Mouse (Mus musculus) spleen, postnatal 4 days (tissue): Measurements from ENCODE around the gene Lsm10.
"Not testable (repeated sequence)": the region's sequence is repeated elsewhere in the genome, so short reads cannot be mapped to it uniquely, and the experiment has no call there.

Experiments used
- DNase-seq, 2 experiments: peaks; one replicate each; pipeline ENCODE4 v3.0.0; 2022; ENCODE audit warnings: low spot score in 2 of 2

The Lsm10 gene

DNA sequence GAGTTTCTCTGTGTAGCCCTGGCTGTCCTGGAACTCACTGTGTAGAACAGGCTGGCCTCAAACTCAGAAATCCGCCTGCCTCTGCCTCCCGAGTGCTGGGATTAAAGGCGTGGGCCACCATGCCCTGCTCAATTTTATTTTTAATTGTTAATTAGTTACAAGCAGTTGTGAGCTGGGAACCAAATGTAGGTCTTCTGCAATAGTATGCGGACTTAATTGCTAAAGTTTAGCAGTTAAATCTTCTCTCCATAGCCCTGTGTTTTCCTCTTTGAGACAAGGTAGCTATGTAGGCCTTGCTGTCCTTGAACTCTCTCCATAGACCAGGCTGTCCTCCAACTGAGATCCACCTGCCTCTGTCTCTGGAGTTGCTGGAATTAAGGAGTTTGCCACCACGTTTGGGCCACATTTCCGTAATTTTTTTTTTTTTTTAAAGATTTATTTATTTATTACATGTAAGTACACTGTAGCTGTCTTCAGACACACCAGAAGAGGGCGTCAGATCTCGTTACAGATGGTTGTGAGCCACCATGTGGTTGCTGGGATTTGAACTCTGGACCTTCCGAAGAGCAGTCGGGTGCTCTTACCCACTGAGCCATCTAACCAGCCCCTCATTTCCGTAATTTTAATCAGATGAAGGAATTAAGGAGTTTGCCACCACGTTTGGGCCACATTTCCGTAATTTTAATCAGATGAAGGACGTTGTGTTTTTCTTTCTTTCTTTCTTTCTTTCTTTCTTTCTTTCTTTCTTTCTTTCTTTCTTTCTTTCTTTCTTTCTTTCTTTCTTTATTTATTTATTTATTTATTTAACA, 597 bp upstream of the Lsm10 start:
- DNase-seq: not testable (repeated sequence)

- no peak for DNase-seq
These were observed 1.4 kb downstream of the Lsm10 start for GRCm38 (mm10) chr4:126097711-126098253.

DNA sequence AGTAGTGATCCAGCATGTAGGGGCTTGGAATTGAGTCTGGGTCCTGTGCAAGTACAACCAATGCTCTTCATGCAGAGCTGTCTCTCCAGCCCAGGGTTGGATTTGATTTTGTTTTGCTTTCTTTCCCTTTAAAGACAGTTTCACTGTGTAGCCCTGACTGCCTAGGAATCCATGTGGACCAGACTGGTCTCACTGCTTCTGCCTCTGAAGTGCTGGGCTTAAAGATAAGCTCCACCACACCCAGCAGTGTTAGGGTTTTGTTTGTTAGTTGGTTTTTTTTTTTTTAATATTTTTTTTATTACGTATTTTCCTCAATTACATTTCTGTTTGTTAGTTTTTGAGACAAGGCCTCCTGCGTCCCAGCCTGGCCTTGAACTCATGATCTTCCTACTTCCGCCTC, 2.9 kb downstream of the Lsm10 start:
- DNase-seq: no peak

GRCm38 (mm10) chr4:126100764-126101163, 4.3 kb downstream of the Lsm10 start:
- no peak for DNase-seq

DNA sequence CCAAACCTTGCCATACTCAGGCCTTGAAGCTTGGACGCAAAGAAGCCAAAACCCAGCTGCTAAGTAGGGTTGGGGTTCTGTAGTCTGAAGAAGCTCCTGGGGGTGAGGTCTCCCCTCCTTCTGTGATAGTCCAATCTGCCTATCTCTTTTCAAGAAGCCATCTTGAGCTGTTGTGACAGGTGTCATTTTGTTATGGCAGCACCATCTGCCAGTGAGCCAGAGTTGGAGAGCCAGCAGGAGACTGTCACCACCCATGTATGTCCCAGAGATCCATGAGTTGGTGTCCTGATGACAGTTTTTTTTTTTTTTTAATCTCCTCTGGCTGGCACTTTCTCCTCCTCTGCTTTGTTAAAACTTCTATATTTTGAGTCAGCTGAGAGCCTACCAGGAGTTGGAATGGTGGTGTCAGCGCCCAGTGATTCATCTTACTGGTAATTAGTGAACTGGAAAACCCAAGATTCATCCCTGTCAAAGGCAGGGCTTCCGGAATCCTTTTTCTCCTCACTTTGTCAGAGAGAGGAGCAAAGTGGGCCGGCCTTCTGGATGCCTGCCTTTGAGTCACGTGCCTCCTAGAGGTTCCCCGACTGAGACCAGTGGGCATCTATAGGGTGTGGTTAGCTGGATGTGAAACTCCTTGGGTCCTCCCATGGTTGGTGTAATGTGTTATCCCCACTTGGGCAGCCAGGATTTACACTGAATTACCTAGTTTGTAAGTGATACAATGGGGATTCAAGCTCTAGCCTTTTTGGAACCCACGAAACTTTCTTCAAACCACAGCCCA, 5.8 kb downstream of the Lsm10 start:
- DNase-seq: peak in 1 of 2 experiments; percentile 38

- peak; percentile 82 to 86 for DNase-seq
These were observed 6.7 kb downstream of the Lsm10 start for GRCm38 (mm10) chr4:126103057-126103581.

- DNase-seq: peak; percentile 95 to 97
These were observed 7.2 kb downstream of the Lsm10 start, which contains the start of gene Stk40 for GRCm38 (mm10) chr4:126103590-126104068. Stk40 (plus strand) TSS chr4:126103957.

DNA sequence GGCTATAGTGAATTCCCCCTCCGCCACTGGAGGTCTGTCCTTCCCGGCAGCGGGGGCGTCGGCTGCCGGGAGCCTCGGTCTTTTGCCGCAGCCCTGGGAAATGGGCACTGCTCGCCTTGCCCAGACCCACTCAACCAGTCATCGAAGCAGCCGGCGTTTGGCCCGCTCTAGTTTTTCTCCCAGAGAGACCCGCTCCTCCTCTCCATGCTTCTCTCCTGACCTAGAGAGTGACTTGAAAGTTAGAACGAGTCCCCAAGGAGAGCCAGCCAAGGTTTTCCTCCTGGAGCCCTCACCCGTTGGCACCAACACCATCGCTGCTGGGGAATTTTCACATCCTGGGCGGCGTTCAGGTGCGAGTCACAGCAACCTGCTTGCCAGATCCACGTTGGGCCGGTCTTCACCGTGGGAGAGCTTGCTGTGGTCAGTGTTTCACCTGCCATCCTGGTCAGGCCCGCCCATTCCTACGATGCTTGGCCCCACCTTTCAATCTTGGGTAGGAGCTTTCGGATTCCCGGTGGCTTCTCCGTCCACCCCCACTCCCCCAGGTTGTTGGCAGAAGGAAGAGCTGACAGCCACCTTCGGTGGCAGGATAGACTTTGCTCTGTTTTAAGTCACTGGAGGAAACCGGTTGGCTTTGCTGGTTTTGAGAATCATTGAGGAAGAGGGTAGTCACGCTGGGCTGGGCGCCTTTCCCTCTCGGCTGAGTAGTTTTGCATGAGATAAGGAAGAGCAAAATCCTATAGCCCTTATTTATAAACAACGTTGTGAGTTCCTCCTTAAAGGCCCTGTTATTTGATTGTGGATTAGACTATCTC, 8.0 kb downstream of the Lsm10 start:
- DNase-seq: peak; percentile 35 to 76

DNA sequence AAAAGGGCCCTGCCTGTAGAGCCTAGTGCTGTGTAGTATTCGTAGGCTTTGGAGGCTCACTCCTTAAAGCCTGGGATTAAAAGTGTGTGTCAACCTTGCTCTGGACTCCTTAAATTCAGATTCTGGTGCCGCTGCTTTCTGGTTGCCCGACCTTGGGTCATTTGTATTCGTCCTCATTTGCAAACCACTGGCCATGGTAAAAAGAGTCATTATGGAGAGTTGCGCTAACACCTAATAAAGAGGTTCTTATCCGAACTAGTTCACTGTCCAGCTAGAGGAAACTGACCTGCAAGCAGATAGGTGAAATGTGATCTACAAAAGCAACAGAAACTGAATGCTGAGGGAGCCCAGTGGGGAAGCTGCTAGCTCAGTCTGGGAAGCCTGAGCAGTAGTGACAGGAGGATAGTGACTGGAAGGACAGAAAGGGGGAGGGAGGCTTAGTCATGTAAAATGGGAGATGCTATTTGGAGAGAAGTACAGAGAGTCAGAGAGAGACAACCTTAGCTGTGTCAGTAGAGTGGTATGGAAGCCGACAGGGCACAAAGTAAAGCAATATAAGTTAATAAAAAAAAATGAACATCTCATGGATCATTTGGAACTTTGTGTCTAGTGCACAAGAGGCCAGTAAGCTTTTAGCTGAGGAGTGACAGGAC, 8.8 kb downstream of the Lsm10 start:
- no peak for DNase-seq

DNA sequence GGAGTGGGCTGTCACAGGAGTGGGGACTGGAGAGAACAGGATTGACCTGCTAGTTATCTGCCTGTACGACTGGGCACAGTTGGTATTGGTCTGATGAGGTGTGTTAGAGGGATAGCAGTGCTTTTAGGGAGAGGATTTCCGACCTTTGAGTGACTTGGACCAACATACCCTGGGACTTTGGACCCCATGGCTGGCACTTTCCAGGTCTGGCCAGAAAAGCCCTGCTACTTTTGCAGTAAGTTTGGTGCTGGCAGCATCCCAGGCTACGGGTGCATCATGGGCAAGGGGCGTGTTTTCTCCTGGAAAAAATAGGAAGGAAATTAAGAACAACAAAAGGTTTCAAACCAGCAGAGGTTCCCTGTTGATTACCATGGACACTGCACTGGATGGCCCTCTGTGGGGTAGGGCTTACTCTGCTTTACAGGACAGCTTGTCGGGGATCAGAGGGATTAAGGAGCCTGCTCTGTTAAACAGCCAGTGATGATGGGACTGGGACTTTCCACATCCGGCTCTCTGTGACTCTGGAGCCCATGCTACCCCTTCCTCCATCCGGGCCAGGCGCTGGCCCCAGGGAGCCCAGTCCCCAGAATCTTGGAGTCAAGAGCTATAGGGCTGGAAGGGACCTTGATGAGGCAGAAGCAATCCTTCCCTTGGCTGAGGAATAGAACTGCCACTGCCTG, 11.8 kb downstream of the Lsm10 start:
- DNase-seq: no peak

- no peak for DNase-seq
These were observed 13.4 kb downstream of the Lsm10 start for GRCm38 (mm10) chr4:126109613-126110373.

- peak; percentile 68 to 80 for DNase-seq
These were observed 14.1 kb downstream of the Lsm10 start for GRCm38 (mm10) chr4:126110374-126111152.

DNA sequence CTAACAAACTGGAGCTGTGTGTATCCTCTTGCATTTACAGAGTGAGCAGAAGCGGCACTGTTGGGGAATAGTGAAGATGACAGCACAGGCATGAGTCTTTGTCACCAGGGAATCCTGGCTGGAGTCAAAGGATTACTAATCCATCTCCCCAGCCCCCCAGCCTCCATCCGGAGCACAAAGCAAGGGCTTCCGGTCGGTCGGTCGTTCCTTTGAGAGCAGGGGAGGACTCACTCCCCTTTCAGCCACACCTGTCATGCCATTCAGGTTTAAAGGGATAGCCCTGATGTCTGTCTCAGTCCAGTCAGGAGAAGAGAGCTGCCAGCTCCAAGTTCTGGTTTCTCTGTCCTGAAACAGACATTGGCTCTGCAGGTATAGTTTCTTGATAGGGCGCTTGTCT, 14.7 kb downstream of the Lsm10 start:
- DNase-seq: no peak

DNA sequence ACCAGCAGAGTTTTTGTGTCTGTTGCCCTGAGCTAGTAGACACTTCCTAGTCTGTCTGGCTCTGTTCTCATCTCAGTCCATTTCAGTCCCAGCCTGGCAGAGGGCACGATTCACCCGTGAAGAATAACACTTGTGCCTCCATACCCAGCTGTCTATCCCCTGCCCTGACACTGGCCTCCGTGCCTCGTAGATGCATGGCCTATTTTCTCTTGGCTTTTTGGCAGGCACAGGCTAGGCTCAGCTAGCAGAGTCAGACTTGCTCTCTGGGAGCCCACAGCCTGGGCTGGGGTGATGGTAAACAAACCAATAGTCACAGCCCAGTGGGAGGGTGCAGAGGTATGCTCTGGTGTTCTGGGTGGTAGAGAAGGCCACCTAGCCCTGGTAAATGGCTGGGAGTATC, 16.8 kb downstream of the Lsm10 start:
- no peak for DNase-seq

DNA sequence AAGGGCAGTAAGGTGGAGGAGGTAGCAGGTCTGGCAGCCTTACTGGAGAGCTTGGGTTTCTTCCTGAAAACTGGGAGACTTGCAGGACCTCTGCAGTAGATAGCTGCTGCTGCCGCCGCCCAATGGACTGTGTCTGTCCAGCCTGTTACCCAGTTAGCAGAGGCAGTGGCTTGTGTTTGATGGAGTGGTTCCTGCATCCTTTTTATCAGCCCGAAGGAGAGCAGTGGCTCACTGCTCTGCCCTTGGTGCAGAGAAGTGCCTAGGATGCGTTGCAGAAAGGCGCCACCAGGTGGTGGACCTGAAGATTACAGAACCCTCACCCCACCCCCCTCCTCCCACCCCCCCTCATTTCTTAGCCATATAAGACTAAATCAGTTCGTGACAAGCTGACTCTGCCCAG, 17.5 kb downstream of the Lsm10 start:
- peak; percentile 64 to 87 for DNase-seq

GRCm38 (mm10) chr4:126115411-126115810, 19.0 kb downstream of the Lsm10 start:
- no peak for DNase-seq

- DNase-seq: no peak
These were observed 19.6 kb downstream of the Lsm10 start for GRCm38 (mm10) chr4:126115871-126116521.

DNA sequence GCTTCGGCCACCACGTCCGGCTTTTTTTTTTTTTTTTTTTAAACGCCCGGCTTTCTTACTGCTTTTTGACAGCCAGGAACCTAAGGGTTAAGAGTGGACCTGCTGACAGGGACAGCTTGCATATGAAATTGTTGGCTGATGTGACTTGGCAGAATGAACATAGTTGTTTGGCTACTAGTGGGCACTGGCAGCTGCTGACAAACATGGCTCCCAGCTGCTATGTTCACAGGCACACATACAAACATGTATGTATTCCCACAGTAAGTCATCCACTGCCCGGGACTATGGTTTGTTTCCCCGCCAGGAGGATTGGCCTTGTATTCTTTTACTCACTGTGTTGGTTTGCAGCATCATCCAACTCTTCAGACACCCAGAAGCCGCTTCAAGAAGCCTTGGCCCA, 20.7 kb downstream of the Lsm10 start:
- no peak for DNase-seq
